ENCODE assay signal across 13 mouse cellular contexts in the genomic region with DNA sequence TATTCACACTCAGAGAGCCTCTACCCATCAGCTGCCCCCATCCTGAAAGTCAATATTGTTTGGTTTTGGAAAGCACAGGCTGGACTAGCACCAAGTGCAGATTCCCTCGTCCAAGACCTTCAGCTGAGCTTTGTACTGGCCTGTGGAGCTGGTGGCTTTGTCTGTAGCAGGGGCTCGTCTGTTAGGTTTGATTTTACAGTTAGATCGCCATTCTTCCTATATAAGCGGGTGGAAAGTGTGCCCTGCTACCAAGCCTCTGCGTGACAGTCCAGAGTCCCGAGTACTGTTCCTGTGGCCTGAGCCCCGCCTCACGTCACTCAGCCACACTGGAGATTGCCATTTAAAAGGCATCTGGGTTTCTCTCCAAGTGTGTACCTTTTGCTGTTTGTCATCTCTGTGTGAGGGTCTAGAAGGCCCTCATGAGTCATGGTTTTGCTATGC.
DNase-seq lines count a peak whose midpoint lies in the region; ATAC-seq and TF ChIP-seq lines count a peak whose summit lies in the region.
"Had no signal": no experiment of that assay in that cellular context is flagged by ENCODE, and none has a peak within 500 bp of the region (broad histone marks: within the 10 kb centered on the region; RNA-seq: fewer than 3 reads in every experiment).

No protein-coding gene starts in this region.

- no peaks in the 10 kb centered on the region for H3K9me3 ChIP-seq in forebrain, embryonic 14.5 days (replicated peaks; ENCODE audit: control insufficient read depth, low read length)
- no peaks in the 10 kb centered on the region for H3K9me3 ChIP-seq in forebrain, embryonic 16.5 days (ENCODE audit: control insufficient read depth, low read length)
- no peaks in the 10 kb centered on the region for H3K9me3 ChIP-seq in liver, embryonic 11.5 days (ENCODE audit: control insufficient read depth, low read length)
- no peaks in the 10 kb centered on the region for H3K9me3 ChIP-seq in forebrain, embryonic 15.5 days
- no peaks in the 10 kb centered on the region for H3K9me3 ChIP-seq in midbrain, embryonic 15.5 days
- H3K9me3 ChIP-seq: liver, embryonic 15.5 days had no signal

- 53% methylated on average over 8 of the region's 8 CpGs for WGBS in forebrain, embryonic 14.5 days
- WGBS in forebrain, embryonic 16.5 days, result 40% methylated on average over 8 of the region's 8 CpGs
- 30% methylated on average over 8 of the region's 8 CpGs for WGBS in liver, adult 2 months
- WGBS in liver, embryonic 11.5 days, result 74% methylated on average over 8 of the region's 8 CpGs
- WGBS in forebrain, embryonic 15.5 days, result 50% methylated on average over 8 of the region's 8 CpGs
- 54% methylated on average over 8 of the region's 8 CpGs for WGBS in midbrain, embryonic 15.5 days

- no peaks in the 10 kb centered on the region for H3K36me3 ChIP-seq in forebrain, embryonic 14.5 days (ENCODE audit: control insufficient read depth, insufficient read depth, low read length)
- H3K36me3 ChIP-seq in forebrain, embryonic 16.5 days (ENCODE audit: control insufficient read depth, insufficient read depth), result no peaks in the 10 kb centered on the region
- H3K36me3 ChIP-seq in liver, adult 2 months (ENCODE audit: control insufficient read depth, insufficient read depth, low read length), result no peaks in the 10 kb centered on the region
- H3K36me3 ChIP-seq in liver, embryonic 11.5 days (ENCODE audit: control insufficient read depth, insufficient read depth, low read length), result no peaks in the 10 kb centered on the region
- no peaks in the 10 kb centered on the region for H3K36me3 ChIP-seq in forebrain, embryonic 15.5 days
- H3K36me3 ChIP-seq in midbrain, embryonic 15.5 days (replicated peaks), result no peaks in the 10 kb centered on the region
- H3K36me3 ChIP-seq: liver, embryonic 15.5 days had no signal

- no peak for TF ChIP-seq CTCF in liver, adult 2 months (IDR thresholded peaks at IDR 0.05; ENCODE audit: low read depth, low read length)

- TF ChIP-seq POLR2A in liver, adult 2 months (IDR thresholded peaks at IDR 0.05; ENCODE audit: extremely low read depth, insufficient read depth, low read length), result no peak

- H3K4me3 ChIP-seq in forebrain, embryonic 14.5 days (ENCODE audit: low read depth, low read length), result no peak overlapping the region
- no peak overlapping the region for H3K4me3 ChIP-seq in forebrain, embryonic 16.5 days (replicated peaks; ENCODE audit: low read length)
- no peak overlapping the region for H3K4me3 ChIP-seq in liver, adult 2 months (ENCODE audit: insufficient read depth, low read depth, low read length)
- no peak overlapping the region for H3K4me3 ChIP-seq in liver, embryonic 11.5 days (ENCODE audit: low read depth, low read length)
- no peak overlapping the region for H3K4me3 ChIP-seq in forebrain, embryonic 15.5 days
- no peak overlapping the region for H3K4me3 ChIP-seq in midbrain, embryonic 15.5 days
- H3K4me3 ChIP-seq: liver, embryonic 15.5 days had no signal

- H3K27me3 ChIP-seq in forebrain, embryonic 14.5 days (replicated peaks; ENCODE audit: control insufficient read depth, insufficient read depth, low read length), result no peaks in the 10 kb centered on the region
- no peaks in the 10 kb centered on the region for H3K27me3 ChIP-seq in forebrain, embryonic 16.5 days (replicated peaks; ENCODE audit: control insufficient read depth, insufficient read depth, low read length)
- H3K27me3 ChIP-seq in liver, adult 2 months (ENCODE audit: control insufficient read depth, insufficient read depth, low read length), result no peaks in the 10 kb centered on the region
- H3K27me3 ChIP-seq in liver, embryonic 11.5 days (replicated peaks; ENCODE audit: control insufficient read depth, insufficient read depth, low read length), result no peaks in the 10 kb centered on the region
- no peaks in the 10 kb centered on the region for H3K27me3 ChIP-seq in forebrain, embryonic 15.5 days
- H3K27me3 ChIP-seq in midbrain, embryonic 15.5 days (replicated peaks), result no peaks in the 10 kb centered on the region
- H3K27me3 ChIP-seq: liver, embryonic 15.5 days had no signal

- H3K4me2 ChIP-seq in forebrain, embryonic 14.5 days (ENCODE audit: low read length), result no peak overlapping the region
- no peak overlapping the region for H3K4me2 ChIP-seq in forebrain, embryonic 16.5 days (ENCODE audit: low read length)
- no peak overlapping the region for H3K4me2 ChIP-seq in liver, embryonic 11.5 days
- H3K4me2 ChIP-seq in forebrain, embryonic 15.5 days (replicated peaks), result no peak overlapping the region
- H3K4me2 ChIP-seq in midbrain, embryonic 15.5 days, result no peak overlapping the region

- no peak for DNase-seq in forebrain, embryonic 14.5 days (ENCODE audit: low spot score)
- peak; percentile 69 for DNase-seq in liver, adult 2 months (ENCODE audit: extremely low read depth, low read depth, low spot score)
- no peak for DNase-seq in liver, embryonic 11.5 days (ENCODE audit: low spot score)
- DNase-seq in B cell, adult 2 months, result no peak
- DNase-seq in right cerebral cortex, postnatal 10 days (ENCODE audit: low spot score in 2 of 2), result no peak
- DNase-seq: adrenal gland, postnatal 25 days; cerebellum, postnatal 36 days; spleen, adult 18-20 months; thymus, postnatal 36 days had no signal

- peak; percentile 44; the same call in 1 of the 2 replicates for ATAC-seq in forebrain, embryonic 14.5 days
- no peak for ATAC-seq in forebrain, embryonic 16.5 days
- no peak for ATAC-seq in liver, embryonic 11.5 days (replicated peaks; ENCODE audit: low FRiP score)
- no peak for ATAC-seq in forebrain, embryonic 15.5 days (replicated peaks)
- ATAC-seq in midbrain, embryonic 15.5 days (replicated peaks), result no peak

- H3K79me2 ChIP-seq in liver, adult 2 months (ENCODE audit: control insufficient read depth, insufficient read depth, low read length), result no peaks in the 10 kb centered on the region

- peaks cover 11% of the 10 kb centered on the region for H3K4me1 ChIP-seq in forebrain, embryonic 14.5 days (ENCODE audit: control insufficient read depth, insufficient read depth, low read length)
- peaks cover 20% of the 10 kb centered on the region for H3K4me1 ChIP-seq in forebrain, embryonic 16.5 days (replicated peaks; ENCODE audit: control insufficient read depth, insufficient read depth, low read length)
- H3K4me1 ChIP-seq in liver, adult 2 months (ENCODE audit: control insufficient read depth, insufficient read depth, low read length), result peaks cover 6% of the 10 kb centered on the region
- 0 out of 2 replicates have a peak, but pooled peaks cover 3% of the 10 kb centered on the region for H3K4me1 ChIP-seq in liver, embryonic 11.5 days (replicated peaks; ENCODE audit: control insufficient read depth, insufficient read depth, low read length)
- H3K4me1 ChIP-seq in forebrain, embryonic 15.5 days, result peaks cover 26% of the 10 kb centered on the region
- peaks cover 11% of the 10 kb centered on the region; the same call in 1 of the 2 replicates for H3K4me1 ChIP-seq in midbrain, embryonic 15.5 days

- peak overlapping the region; percentile 63; the same call in 1 of the 2 replicates for H3K27ac ChIP-seq in forebrain, embryonic 14.5 days (ENCODE audit: low read depth, low read length)
- H3K27ac ChIP-seq in forebrain, embryonic 16.5 days (ENCODE audit: low read length), result no peak overlapping the region
- peak overlapping the region; percentile 3; the same call in 1 of the 2 replicates for H3K27ac ChIP-seq in liver, adult 2 months (replicated peaks; ENCODE audit: insufficient read depth, low read depth, low read length)
- no peak overlapping the region for H3K27ac ChIP-seq in liver, embryonic 11.5 days (ENCODE audit: low read depth, low read length)
- H3K27ac ChIP-seq in forebrain, embryonic 15.5 days (replicated peaks), result 0 out of 2 replicates have a peak overlapping the region, but pooled peaks have one; percentile 4
- peak overlapping the region; percentile 56 for H3K27ac ChIP-seq in midbrain, embryonic 15.5 days
- H3K27ac ChIP-seq: liver, embryonic 15.5 days had no signal

- no peak overlapping the region for H3K9ac ChIP-seq in forebrain, embryonic 14.5 days (ENCODE audit: low read length)
- no peak overlapping the region for H3K9ac ChIP-seq in forebrain, embryonic 16.5 days (replicated peaks; ENCODE audit: low read depth, low read length)
- no peak overlapping the region for H3K9ac ChIP-seq in liver, adult 2 months (ENCODE audit: low read depth, low read length)
- H3K9ac ChIP-seq in liver, embryonic 11.5 days (ENCODE audit: low read depth, low read length), result no peak overlapping the region
- H3K9ac ChIP-seq in forebrain, embryonic 15.5 days (replicated peaks), result no peak overlapping the region
- H3K9ac ChIP-seq in midbrain, embryonic 15.5 days, result no peak overlapping the region
- H3K9ac ChIP-seq: liver, embryonic 15.5 days had no signal

Comparison
In these comparisons a context has a peak if more than half of its experiments do, and no peak if none do; other contexts are left out.
1. H3K27ac ChIP-seq: peak in forebrain, embryonic 14.5 days (single experiment), liver, adult 2 months (single experiment), forebrain, embryonic 15.5 days (single experiment) and midbrain, embryonic 15.5 days (single experiment); none in forebrain, embryonic 16.5 days (single experiment) and liver, embryonic 11.5 days (single experiment).